Mouse (Mus musculus): ENCODE data around the gene Cmtr2. TPM values are rescaled to one million over a fixed set of nuclear protein-coding genes. Genes with fewer than 3 reads are reported as not detected.

The Cmtr2 gene
- polyA plus RNA-seq, 1 experiment from 2014 or later, result 8.0 TPM

- peak; percentile 97 for ATAC-seq (ENCODE audit: low FRiP score, low read depth)
- H3K27me3 ChIP-seq, result no peaks in the 10 kb centered on the region
- H3K4me3 ChIP-seq, result peak within 1 kb of the TSS; percentile 44
- H3K4me1 ChIP-seq, result peaks cover 9% of the 10 kb centered on the region
- WGBS, result under 1% methylated on average over 15 of the region's 15 CpGs
- peak within 1 kb of the TSS; percentile 65 for H3K9ac ChIP-seq
- H3K27ac ChIP-seq, result no peak within 1 kb of the TSS
- H3K4me2 ChIP-seq (replicated peaks), result peak within 1 kb of the TSS; percentile 68
- H3K9me3 ChIP-seq, result no peaks in the 10 kb centered on the region
- no peaks in the 10 kb centered on the region for H3K36me3 ChIP-seq
These were observed 51.3 kb downstream of the Cmtr2 start, which contains the start of gene Hydin for GRCm38 (mm10) chr8:110266741-110267140. Gene Hydin (plus strand): TSS chr8:110266977.

DNA sequence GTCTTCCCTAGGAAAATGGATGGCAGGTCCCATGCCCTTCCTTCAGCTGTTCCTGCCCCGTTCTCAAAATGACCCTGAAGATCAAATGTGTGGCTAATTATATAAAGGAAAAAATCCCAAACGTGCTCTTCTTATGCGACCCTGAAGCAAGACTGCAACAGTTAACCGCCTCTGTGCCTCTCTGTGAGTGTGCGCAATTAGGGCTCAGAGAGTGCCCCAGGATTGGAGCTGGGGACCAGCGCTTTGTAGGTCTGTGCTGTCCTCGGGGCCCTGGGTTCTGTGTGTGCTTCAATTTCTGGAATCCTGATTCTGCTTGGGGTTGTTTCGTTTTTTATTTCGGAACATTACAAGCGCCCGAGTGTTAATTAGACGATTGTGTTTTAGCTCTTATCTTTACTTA, 51.8 kb downstream of the Cmtr2 start:
- peak overlapping the region; percentile 44 for H3K4me3 ChIP-seq
- no peaks in the 10 kb centered on the region for H3K27me3 ChIP-seq
- peak; percentile 16; the same call in 1 of the 2 replicates for ATAC-seq (ENCODE audit: low FRiP score, low read depth)
- no peaks in the 10 kb centered on the region for H3K9me3 ChIP-seq
- 10% methylated on average over 12 of the region's 12 CpGs for WGBS
- H3K4me1 ChIP-seq, result peaks cover 9% of the 10 kb centered on the region
- H3K9ac ChIP-seq, result peak overlapping the region; percentile 65
- H3K36me3 ChIP-seq, result no peaks in the 10 kb centered on the region
- H3K4me2 ChIP-seq (replicated peaks), result peak overlapping the region; percentile 68
- H3K27ac ChIP-seq, result no peak overlapping the region

GRCm38 (mm10) chr8:110270659-110271058, 55.2 kb downstream of the Cmtr2 start:
- no peak overlapping the region for H3K9ac ChIP-seq
- ATAC-seq (ENCODE audit: low FRiP score, low read depth), result no peak
- H3K4me2 ChIP-seq (replicated peaks), result no peak overlapping the region
- WGBS, result 85% methylated on average over 4 of the region's 4 CpGs
- H3K27me3 ChIP-seq, result no peaks in the 10 kb centered on the region
- peaks cover 10% of the 10 kb centered on the region for H3K4me1 ChIP-seq
- H3K9me3 ChIP-seq, result no peaks in the 10 kb centered on the region
- H3K36me3 ChIP-seq, result no peaks in the 10 kb centered on the region
- no peak overlapping the region for H3K4me3 ChIP-seq
- no peak overlapping the region for H3K27ac ChIP-seq

DNA sequence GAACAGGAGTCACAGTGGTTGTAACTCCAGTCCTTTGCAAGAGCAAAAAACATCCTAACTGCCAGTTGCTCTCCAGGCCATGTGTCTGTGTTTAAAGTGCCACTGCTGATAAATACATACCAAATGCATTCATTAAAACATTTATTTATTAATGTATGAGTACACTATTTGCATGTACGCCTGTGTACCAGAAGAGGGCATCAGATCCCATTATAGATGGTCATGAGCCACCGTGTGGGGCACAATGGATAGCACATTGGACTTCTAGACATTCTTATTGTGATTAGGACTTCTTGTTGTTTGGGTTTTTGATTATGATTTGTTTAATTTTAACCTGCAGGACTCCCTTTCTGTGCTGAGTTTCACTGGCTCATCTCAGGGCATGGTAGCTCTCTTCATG, 57.9 kb downstream of the Cmtr2 start:
- H3K9me3 ChIP-seq, result no peaks in the 10 kb centered on the region
- H3K4me1 ChIP-seq, result peaks cover 5% of the 10 kb centered on the region; the same call in 1 of the 2 replicates
- no peak overlapping the region for H3K4me2 ChIP-seq (replicated peaks)
- H3K27me3 ChIP-seq, result no peaks in the 10 kb centered on the region
- no peaks in the 10 kb centered on the region for H3K36me3 ChIP-seq
- H3K4me3 ChIP-seq, result no peak overlapping the region
- ATAC-seq (ENCODE audit: low FRiP score, low read depth), result no peak
- no peak overlapping the region for H3K27ac ChIP-seq
- H3K9ac ChIP-seq, result no peak overlapping the region
- 66% methylated on average over 2 of the region's 2 CpGs for WGBS

Other genes with a start within 250 kb of the Cmtr2 start
- gene Tat, start 225.2 kb upstream of the Cmtr2 start, polyA plus RNA-seq (2015; fragmentation: Nextera tagmentation; extraction: Ambion mirVana), result not detected in 2 replicates
- gene Chst4, start 175.9 kb upstream of the Cmtr2 start, polyA plus RNA-seq (2015; fragmentation: Nextera tagmentation; extraction: Ambion mirVana), result not detected in 2 replicates
- gene Zfp612, start 135.9 kb upstream of the Cmtr2 start, polyA plus RNA-seq (2015; fragmentation: Nextera tagmentation; extraction: Ambion mirVana), result 12.5 and 12.6 TPM in 2 replicates
- gene Gm21964, start 114.5 kb upstream of the Cmtr2 start, polyA plus RNA-seq (2015; fragmentation: Nextera tagmentation; extraction: Ambion mirVana), result not detected in 2 replicates
- gene Gm17720, start 112.9 kb upstream of the Cmtr2 start, polyA plus RNA-seq (2015; fragmentation: Nextera tagmentation; extraction: Ambion mirVana), result not detected in 2 replicates
- 4.0 and 4.1 TPM in 2 replicates for gene Calb2, start 47.5 kb upstream of the Cmtr2 start, polyA plus RNA-seq (2015; fragmentation: Nextera tagmentation; extraction: Ambion mirVana)
- gene Hydin, start 51.3 kb downstream of the Cmtr2 start, polyA plus RNA-seq (2015; fragmentation: Nextera tagmentation; extraction: Ambion mirVana), result 0.28 and 0.31 TPM in 2 replicates